Mouse (Mus musculus) lung, postnatal 0 days (tissue): Measurements from ENCODE around the gene Polk.

Source experiments
- CTCF ChIP-seq: IDR thresholded peaks from 2 replicates; pipeline ENCODE4 v1.5.1; 2016; ENCODE audit warnings: antibody characterized with exemption, mild to moderate bottlenecking
- EP300 ChIP-seq: IDR thresholded peaks from 2 replicates; pipeline ENCODE4 v1.6.1; 2016; ENCODE audit warnings: antibody characterized with exemption, mild to moderate bottlenecking, control low read depth

DNA sequence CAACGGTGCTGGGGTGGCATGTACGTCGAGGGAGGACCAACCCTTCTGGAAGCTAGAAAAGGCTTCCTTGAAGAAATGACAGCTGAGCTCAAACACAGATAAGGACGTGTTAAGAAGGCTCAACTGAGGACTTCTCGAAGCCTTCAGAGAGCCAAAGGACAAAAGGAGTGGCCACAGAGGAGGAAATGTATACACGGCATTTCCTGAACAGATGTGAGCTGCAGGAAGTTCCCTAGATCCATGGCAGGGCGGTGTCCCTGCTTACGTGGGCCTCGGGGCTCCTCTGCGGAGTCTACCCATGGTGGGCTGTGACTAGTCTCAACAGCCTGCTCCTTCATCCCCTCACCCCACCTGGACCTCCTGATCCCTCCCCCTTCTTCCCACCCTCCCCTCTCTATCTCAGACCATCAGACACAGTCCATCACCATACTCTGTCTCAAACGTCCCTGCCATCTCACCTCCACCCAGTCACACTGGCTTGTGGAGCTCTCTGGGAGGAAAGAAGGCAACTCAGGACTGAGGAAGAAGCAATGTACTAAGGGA, 108.7 kb downstream of the Polk start:
- TF ChIP-seq EP300 (peak; percentile 56; the same call in 1 of the 2 replicates), CTCF (no peak)
